Comparison of ENCODE assay signal across 30 mouse cellular contexts in genomic region chr1:89637670-89638069, GRCm38 (mm10).
DNase-seq lines count a peak whose midpoint lies in the region; ATAC-seq lines count a peak whose summit lies in the region.
"Had no signal": no experiment of that assay in that cellular context is flagged by ENCODE, and none has a peak within 500 bp of the region (broad histone marks: within the 10 kb centered on the region; RNA-seq: fewer than 3 reads in every experiment).

No protein-coding gene starts in this region.

- no peaks in the 10 kb centered on the region for H3K27me3 ChIP-seq in heart, embryonic 13.5 days (replicated peaks)
- no peaks in the 10 kb centered on the region for H3K27me3 ChIP-seq in heart, embryonic 16.5 days (ENCODE audit: control insufficient read depth, insufficient read depth, low read length)
- H3K27me3 ChIP-seq: embryonic facial prominence, embryonic 12.5 days; hindbrain, embryonic 12.5 days; intestine, embryonic 15.5 days; liver, embryonic 15.5 days; neural tube, embryonic 15.5 days had no signal

- peaks cover 42% of the 10 kb centered on the region for H3K36me3 ChIP-seq in heart, embryonic 13.5 days
- H3K36me3 ChIP-seq in heart, embryonic 16.5 days (ENCODE audit: control insufficient read depth, insufficient read depth) = peaks cover 5% of the 10 kb centered on the region
- H3K36me3 ChIP-seq: liver, embryonic 15.5 days had no signal

- intact Hi-C loops in heart, postnatal 14 days (cut with DNase I) = no loop called here

- peak overlapping the region; percentile 31; the same call in 1 of the 2 replicates for H3K27ac ChIP-seq in heart, embryonic 13.5 days (replicated peaks)
- H3K27ac ChIP-seq in heart, embryonic 16.5 days (ENCODE audit: low read length) = peak overlapping the region; percentile 23; the same call in 1 of the 2 replicates
- H3K27ac ChIP-seq: embryonic facial prominence, embryonic 12.5 days; heart, adult 2 months; hindbrain, embryonic 12.5 days; hindbrain, postnatal 0 days; intestine, embryonic 15.5 days; liver, embryonic 15.5 days; neural tube, embryonic 15.5 days had no signal

- H3K4me2 ChIP-seq in heart, embryonic 13.5 days = no peak overlapping the region
- H3K4me2 ChIP-seq in heart, embryonic 16.5 days (ENCODE audit: low read depth, low read length) = no peak overlapping the region
- H3K4me2 ChIP-seq: embryonic facial prominence, embryonic 12.5 days; hindbrain, embryonic 12.5 days; intestine, embryonic 15.5 days; liver, embryonic 15.5 days; lung, embryonic 14.5 days; neural tube, embryonic 15.5 days had no signal

- 81% methylated on average over 4 of the region's 4 CpGs for WGBS in heart, embryonic 13.5 days
- WGBS in heart, embryonic 16.5 days = 81% methylated on average over 4 of the region's 4 CpGs

- DNase-seq in gastrocnemius, postnatal 25 days = peak; percentile 52
- no peak for DNase-seq in gastrocnemius, postnatal 10 days
- no peak for DNase-seq in heart, postnatal 14 days
- DNase-seq in skeletal muscle tissue, adult 2 months (ENCODE audit: low read depth, low spot score) = peak; percentile 59
- DNase-seq in layer of hippocampus, adult 18-20 months (ENCODE audit: low spot score in 2 of 2) = no peak
- DNase-seq: cerebellum, adult 11 months; cerebellum, adult 9-10 months; cerebellum, postnatal 36 days; gastrocnemius, postnatal 36 days; kidney, adult 2 months; kidney, postnatal 36 days; left cerebral cortex, postnatal 4 days; lung, embryonic 14.5 days; lung, postnatal 14 days; midbrain, embryonic 14.5 days; retina, postnatal 1 day; right cerebral cortex, postnatal 25 days; spleen, adult 18-20 months; thymus, postnatal 14 days had no signal

- no peak overlapping the region for H3K9ac ChIP-seq in heart, embryonic 13.5 days
- H3K9ac ChIP-seq in heart, embryonic 16.5 days (ENCODE audit: low read length) = no peak overlapping the region
- H3K9ac ChIP-seq: embryonic facial prominence, embryonic 12.5 days; hindbrain, embryonic 12.5 days; intestine, embryonic 15.5 days; liver, embryonic 15.5 days; lung, embryonic 14.5 days; neural tube, embryonic 15.5 days had no signal

- H3K4me3 ChIP-seq in heart, embryonic 13.5 days = no peak overlapping the region
- no peak overlapping the region for H3K4me3 ChIP-seq in heart, embryonic 16.5 days (ENCODE audit: low read length)
- H3K4me3 ChIP-seq: embryonic facial prominence, embryonic 12.5 days; erythroblast, embryonic 14.5 days; heart, adult 2 months; hindbrain, embryonic 12.5 days; intestine, embryonic 15.5 days; liver, embryonic 15.5 days; neural tube, embryonic 15.5 days had no signal

- no peaks in the 10 kb centered on the region for H3K9me3 ChIP-seq in heart, embryonic 13.5 days
- no peaks in the 10 kb centered on the region for H3K9me3 ChIP-seq in heart, embryonic 16.5 days (replicated peaks; ENCODE audit: control insufficient read depth, low read length)
- H3K9me3 ChIP-seq: embryonic facial prominence, embryonic 12.5 days; hindbrain, embryonic 12.5 days; intestine, embryonic 15.5 days; liver, embryonic 15.5 days; neural tube, embryonic 15.5 days had no signal

- H3K4me1 ChIP-seq in heart, embryonic 13.5 days = peaks cover 13% of the 10 kb centered on the region
- peaks cover 10% of the 10 kb centered on the region for H3K4me1 ChIP-seq in heart, embryonic 16.5 days (ENCODE audit: control insufficient read depth, insufficient read depth, low read length)
- H3K4me1 ChIP-seq: embryonic facial prominence, embryonic 12.5 days; intestine, embryonic 15.5 days; liver, embryonic 15.5 days had no signal

- no peak for ATAC-seq in heart, embryonic 13.5 days (ENCODE audit: extremely low read depth, insufficient number of reproducible peaks, low FRiP score, low TSS enrichment)
- no peak for ATAC-seq in heart, embryonic 16.5 days (replicated peaks; ENCODE audit: extremely low read depth, insufficient read depth, low FRiP score)
- ATAC-seq: forebrain, embryonic 16.5 days; hindbrain, postnatal 0 days; intestine, embryonic 15.5 days had no signal

Comparison
In these comparisons a context has a peak if more than half of its experiments do, and no peak if none do; other contexts are left out.
1. DNase-seq: peak in gastrocnemius, postnatal 25 days (single experiment) and skeletal muscle tissue, adult 2 months (single experiment); none in gastrocnemius, postnatal 10 days (single experiment), heart, postnatal 14 days (0 of 2) and layer of hippocampus, adult 18-20 months (0 of 2).